Mouse (Mus musculus) telencephalon, adult 2 months (tissue): ENCODE measurements around the gene 4921507P07Rik.
"Not testable (repeated sequence)": the region's sequence is repeated elsewhere in the genome, so short reads cannot be mapped to it uniquely, and the experiment has no call there.

Experiments
- DNase-seq: peaks from one replicate; pipeline ENCODE4 v3.0.0-alpha.2; 2011; ENCODE audit warnings: low read depth, low spot score

The 4921507P07Rik gene

GRCm38 (mm10) chr6:50596301-50597211 is at the start of gene 4921507P07Rik:
Gene 4921507P07Rik (minus strand): TSS chr6:50596632.
- peak; percentile 86 for DNase-seq

- DNase-seq = no peak
These were observed 48.3 kb upstream of the 4921507P07Rik start for GRCm38 (mm10) chr6:50644701-50645100.

GRCm38 (mm10) chr6:50641898-50642297 is 45.5 kb upstream of the 4921507P07Rik start:
- no peak for DNase-seq

GRCm38 (mm10) chr6:50640377-50640776 is 43.9 kb upstream of the 4921507P07Rik start:
- no peak for DNase-seq

- no peak for DNase-seq
These were observed 43.2 kb upstream of the 4921507P07Rik start for GRCm38 (mm10) chr6:50639656-50640055.

- not testable (repeated sequence) for DNase-seq
These were observed 29.7 kb upstream of the 4921507P07Rik start for GRCm38 (mm10) chr6:50626170-50626569.

GRCm38 (mm10) chr6:50618273-50618672 is 21.8 kb upstream of the 4921507P07Rik start:
- not testable (repeated sequence) for DNase-seq

GRCm38 (mm10) chr6:50601620-50602019 is 5.2 kb upstream of the 4921507P07Rik start:
- no peak for DNase-seq

GRCm38 (mm10) chr6:50598560-50598959 is 2.1 kb upstream of the 4921507P07Rik start:
- DNase-seq = no peak

- no peak for DNase-seq
These were observed 2.1 kb downstream of the 4921507P07Rik start for GRCm38 (mm10) chr6:50594372-50594771.

- no peak for DNase-seq
These were observed 3.0 kb downstream of the 4921507P07Rik start for GRCm38 (mm10) chr6:50593334-50593845.

- DNase-seq = no peak
These were observed 6.2 kb downstream of the 4921507P07Rik start for GRCm38 (mm10) chr6:50590234-50590633.

- DNase-seq = peak; percentile 61
These were observed 8.2 kb downstream of the 4921507P07Rik start for GRCm38 (mm10) chr6:50588251-50588650.

GRCm38 (mm10) chr6:50587412-50587811 is 9.0 kb downstream of the 4921507P07Rik start:
- no peak for DNase-seq

- no peak for DNase-seq
These were observed 10.1 kb downstream of the 4921507P07Rik start for GRCm38 (mm10) chr6:50586316-50586715.

GRCm38 (mm10) chr6:50585733-50586132 is 10.7 kb downstream of the 4921507P07Rik start:
- DNase-seq = no peak

GRCm38 (mm10) chr6:50571661-50572060 is 24.8 kb downstream of the 4921507P07Rik start:
- no peak for DNase-seq

- DNase-seq = no peak
These were observed 29.5 kb downstream of the 4921507P07Rik start for GRCm38 (mm10) chr6:50566997-50567255.

- peak; percentile 99 for DNase-seq
These were observed 30.1 kb downstream of the 4921507P07Rik start, which contains the start of gene Cycs for GRCm38 (mm10) chr6:50566141-50566996. Gene Cycs (minus strand): TSS chr6:50566538.

GRCm38 (mm10) chr6:50563651-50564050 is 32.8 kb downstream of the 4921507P07Rik start:
- DNase-seq = no peak

- DNase-seq = peak; percentile 64
These were observed 34.0 kb downstream of the 4921507P07Rik start for GRCm38 (mm10) chr6:50562421-50562820.

- DNase-seq = no peak
These were observed 35.7 kb downstream of the 4921507P07Rik start for GRCm38 (mm10) chr6:50560776-50561175.
